Mouse (Mus musculus) hindbrain, embryonic 16.5 days (tissue): Measurements from ENCODE around the gene Cyp1a1. TPM values are rescaled to one million over a fixed set of nuclear protein-coding genes. Genes with fewer than 3 reads are reported as not detected.

ENCODE experiments used
- ATAC-seq: fragments of 200-750 bp; cut with Nextera tagmentation; 2 replicates; pipeline ENCODE4 v1.8.0; 2017; ENCODE audit warnings: moderate TSS enrichment, moderate library complexity
- H3K27ac ChIP-seq: fragments of 300-500 bp; sonication (generic); 2 replicates; pipeline ENCODE4 v1.5.1; 2014; ENCODE audit warnings: low read depth, mild to moderate bottlenecking, control low read depth, low read length, moderate library complexity
- H3K27me3 ChIP-seq: fragments of 300-500 bp; sonication (generic); replicated peaks from 2 replicates; pipeline ENCODE4 v1.6.1; 2014; ENCODE audit warnings: low read length; ENCODE audit not compliant: control insufficient read depth, insufficient read depth
- H3K36me3 ChIP-seq: fragments of 300-500 bp; sonication (generic); 2 replicates; pipeline ENCODE4 v1.6.1; 2014; ENCODE audit warnings: mild to moderate bottlenecking, low read length, moderate library complexity, mixed read lengths; ENCODE audit not compliant: control insufficient read depth, insufficient read depth
- H3K4me1 ChIP-seq: fragments of 300-500 bp; sonication (generic); 2 replicates; pipeline ENCODE4 v1.6.1; 2014; ENCODE audit warnings: low read depth, low read length; ENCODE audit not compliant: control insufficient read depth, insufficient read depth
- H3K4me2 ChIP-seq: fragments of 300-500 bp; sonication (generic); 2 replicates; pipeline ENCODE4 v1.6.1; 2014; ENCODE audit warnings: mild to moderate bottlenecking, low read length, control low read depth, moderate library complexity
- H3K4me3 ChIP-seq: fragments of 300-500 bp; sonication (generic); 2 replicates; pipeline ENCODE4 v1.5.1; 2014; ENCODE audit warnings: mild to moderate bottlenecking, low read length, control low read depth, moderate library complexity
- H3K9ac ChIP-seq: fragments of 300-500 bp; sonication (generic); 2 replicates; pipeline ENCODE4 v1.6.1; 2014; ENCODE audit warnings: low read depth, mild to moderate bottlenecking, control low read depth, low read length, moderate library complexity
- H3K9me3 ChIP-seq: fragments of 300-500 bp; sonication (generic); 2 replicates; pipeline ENCODE4 v1.6.1; 2014; ENCODE audit warnings: mild to moderate bottlenecking, low read length, moderate library complexity; ENCODE audit not compliant: control insufficient read depth
- WGBS: fragments of 180-500 bp; shearing (Covaris S2); extraction: QIAGEN DNeasy Blood & Tissue Kit; methylation state at CpG from one replicate; pipeline ENCODE4 v1.1.7; 2014; 5-methylcytosine and 5-hydroxymethylcytosine counted together
- polyA plus RNA-seq: library from polyadenylated mRNA; unstranded; fragments of >200 nt; fragmentation: Nextera tagmentation; extraction: Ambion mirVana; gene quantifications from 2 replicates; pipeline ENCODE4 v1.2.1, GENCODE M21; 2015

Gene Cyp1a1
- polyA plus RNA-seq, 1 experiment from 2014 or later, result 0.13 TPM

DNA sequence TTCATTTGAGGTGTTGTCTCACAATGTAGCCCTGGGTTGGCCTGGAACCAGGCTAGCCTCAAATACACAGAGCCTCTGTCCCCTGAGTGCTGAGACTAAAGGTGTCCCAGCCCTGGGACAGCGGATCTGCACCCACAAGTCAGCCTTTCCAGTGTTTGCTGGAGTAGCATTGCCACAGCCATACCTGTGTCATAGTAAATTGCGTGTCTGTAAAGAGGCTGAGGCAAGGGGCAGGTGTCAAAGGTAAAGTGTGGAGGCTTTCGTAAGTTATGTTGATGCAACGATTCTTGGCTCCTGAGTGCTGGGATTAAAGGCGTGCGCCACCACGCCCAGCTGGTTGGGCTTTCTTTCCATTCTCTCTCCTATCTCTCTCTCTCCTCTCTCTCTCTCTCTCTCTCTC is 23.1 kb upstream of the Cyp1a1 start:
- ATAC-seq, result no peak
- no peaks in the 10 kb centered on the region for H3K4me1 ChIP-seq
- H3K4me3 ChIP-seq, result no peak overlapping the region
- WGBS, result 71% methylated on average over 7 of the region's 7 CpGs
- no peaks in the 10 kb centered on the region for H3K27me3 ChIP-seq
- H3K27ac ChIP-seq, result no peak overlapping the region
- no peak overlapping the region for H3K9ac ChIP-seq
- H3K9me3 ChIP-seq, result no peaks in the 10 kb centered on the region
- no peak overlapping the region for H3K4me2 ChIP-seq
- H3K36me3 ChIP-seq, result no peaks in the 10 kb centered on the region

DNA sequence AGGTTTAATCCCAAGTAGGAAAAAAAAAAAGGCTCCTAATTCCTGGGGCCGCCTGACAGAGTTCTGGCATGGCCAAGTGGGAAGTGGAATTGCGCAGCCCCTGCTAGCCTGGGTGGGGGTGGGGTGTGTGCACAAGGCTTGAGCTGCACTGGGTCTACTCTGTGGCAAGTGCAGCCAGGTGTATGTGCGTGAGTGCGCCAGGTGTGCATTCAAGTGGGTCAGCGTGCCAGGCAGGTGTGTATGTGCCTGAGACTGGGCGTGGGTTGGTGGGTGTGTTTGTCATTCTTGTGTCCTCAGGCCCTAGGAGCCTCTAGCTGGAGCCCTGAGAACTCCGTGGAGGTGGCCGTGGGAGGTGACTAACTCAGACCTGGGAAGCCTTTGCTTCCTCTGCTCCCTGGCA is 21.2 kb upstream of the Cyp1a1 start:
- ATAC-seq, result no peak
- 85% methylated on average over 8 of the region's 8 CpGs for WGBS
- no peak overlapping the region for H3K27ac ChIP-seq
- H3K9ac ChIP-seq, result no peak overlapping the region
- H3K4me2 ChIP-seq, result no peak overlapping the region
- no peak overlapping the region for H3K4me3 ChIP-seq
- H3K36me3 ChIP-seq, result no peaks in the 10 kb centered on the region
- no peaks in the 10 kb centered on the region; the same call in 1 of the 2 replicates for H3K9me3 ChIP-seq
- no peaks in the 10 kb centered on the region for H3K4me1 ChIP-seq
- H3K27me3 ChIP-seq, result no peaks in the 10 kb centered on the region

DNA sequence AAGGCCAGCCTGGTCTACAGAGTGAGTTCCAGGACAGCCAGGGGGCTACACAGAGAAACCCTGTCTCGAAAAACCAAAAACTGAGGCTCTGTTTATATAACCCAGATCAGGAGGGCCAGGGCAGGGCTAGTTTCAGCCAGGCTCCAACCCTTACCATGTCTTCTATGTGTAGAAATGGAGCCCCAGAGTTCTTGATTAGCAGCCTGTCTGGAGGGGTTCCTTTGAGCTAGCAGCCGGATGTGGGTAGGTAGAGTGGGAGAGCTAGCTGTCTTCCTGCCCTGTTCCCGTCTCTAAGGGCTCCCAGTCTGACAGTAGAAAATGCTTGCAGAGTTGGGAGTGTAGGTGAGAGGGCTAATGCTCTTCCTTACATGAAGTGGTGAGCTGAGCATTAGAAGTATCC is 20.6 kb upstream of the Cyp1a1 start:
- no peaks in the 10 kb centered on the region for H3K36me3 ChIP-seq
- no peaks in the 10 kb centered on the region; the same call in 1 of the 2 replicates for H3K9me3 ChIP-seq
- no peak overlapping the region for H3K9ac ChIP-seq
- no peak overlapping the region for H3K4me3 ChIP-seq
- no peaks in the 10 kb centered on the region for H3K27me3 ChIP-seq
- no peaks in the 10 kb centered on the region for H3K4me1 ChIP-seq
- 76% methylated on average over 3 of the region's 3 CpGs for WGBS
- ATAC-seq, result no peak
- H3K4me2 ChIP-seq, result no peak overlapping the region
- H3K27ac ChIP-seq, result no peak overlapping the region

DNA sequence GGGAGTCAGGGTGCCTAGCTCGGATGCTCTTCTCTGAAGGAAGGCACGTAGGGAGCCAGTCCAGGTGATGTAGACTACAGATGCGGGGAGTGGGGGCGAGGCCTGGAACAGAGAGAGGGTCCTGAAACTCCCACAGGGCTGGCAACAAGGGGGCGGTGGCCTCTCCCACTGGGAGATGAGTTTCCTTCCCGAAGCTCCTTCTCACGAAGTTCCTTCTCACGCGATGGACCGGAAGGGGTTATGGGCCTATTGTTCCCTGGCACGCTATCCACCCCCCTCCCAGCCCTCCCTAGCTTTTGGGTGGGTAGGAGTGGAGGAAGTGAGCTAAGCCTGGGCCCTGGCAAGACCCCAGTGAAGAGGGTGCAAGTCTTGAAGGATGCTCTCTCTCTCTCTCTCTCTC is 19.9 kb upstream of the Cyp1a1 start:
- Histone ChIP-seq H3K27me3 (no peaks in the 10 kb centered on the region), H3K4me1 (no peaks in the 10 kb centered on the region), H3K4me3 (no peak overlapping the region), H3K36me3 (no peaks in the 10 kb centered on the region), H3K4me2 (no peak overlapping the region), H3K9ac (no peak overlapping the region), H3K27ac (no peak overlapping the region), H3K9me3 (no peaks in the 10 kb centered on the region; the same call in 1 of the 2 replicates)
- ATAC-seq, result no peak
- 59% methylated on average over 11 of the region's 11 CpGs for WGBS

DNA sequence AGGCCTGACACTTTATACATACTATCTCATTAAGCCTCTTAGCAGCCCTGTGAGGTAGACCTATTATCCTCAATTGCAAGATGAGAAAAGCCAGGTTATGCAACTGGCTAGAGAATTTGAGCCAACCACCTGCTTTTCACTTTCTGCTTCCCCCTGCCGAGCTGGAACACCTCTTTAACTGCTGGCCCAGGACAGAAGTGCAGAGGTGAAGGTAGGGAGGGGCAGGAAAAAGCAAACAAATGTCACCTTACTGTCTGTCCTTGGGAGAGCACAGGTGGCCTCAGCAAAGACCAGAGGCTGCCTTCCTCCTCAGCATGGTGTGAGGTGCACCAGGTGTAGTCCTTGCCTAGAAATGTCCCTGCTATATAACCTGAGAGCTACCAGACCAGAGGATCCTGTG is 19.5 kb upstream of the Cyp1a1 start:
- no peak overlapping the region for H3K9ac ChIP-seq
- H3K27me3 ChIP-seq, result no peaks in the 10 kb centered on the region
- WGBS, result 50% methylated on average over 1 of the region's 1 CpGs
- H3K27ac ChIP-seq, result no peak overlapping the region
- no peak for ATAC-seq
- H3K4me1 ChIP-seq, result no peaks in the 10 kb centered on the region
- no peak overlapping the region for H3K4me3 ChIP-seq
- no peaks in the 10 kb centered on the region; the same call in 1 of the 2 replicates for H3K9me3 ChIP-seq
- H3K4me2 ChIP-seq, result no peak overlapping the region
- no peaks in the 10 kb centered on the region for H3K36me3 ChIP-seq

DNA sequence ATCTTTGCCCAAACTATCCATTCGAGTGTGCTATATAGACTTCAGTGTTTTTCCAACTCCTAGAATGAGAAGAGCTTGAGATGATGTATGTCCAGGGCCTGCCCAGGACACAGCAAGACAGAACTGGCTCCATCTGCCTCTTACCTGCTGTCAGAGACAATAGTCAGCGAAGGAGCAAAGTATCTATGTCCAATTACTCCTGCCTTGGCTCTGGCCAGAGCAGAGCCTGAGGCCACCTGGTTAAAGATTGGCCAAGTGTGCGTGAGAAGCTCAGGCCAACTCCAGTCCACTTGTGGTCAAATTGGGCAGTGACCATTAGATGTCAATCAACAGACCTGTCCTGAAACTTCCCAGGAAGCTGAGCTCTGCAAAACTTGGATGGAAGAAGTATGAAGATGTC is 18.2 kb upstream of the Cyp1a1 start:
- no peaks in the 10 kb centered on the region for H3K4me1 ChIP-seq

DNA sequence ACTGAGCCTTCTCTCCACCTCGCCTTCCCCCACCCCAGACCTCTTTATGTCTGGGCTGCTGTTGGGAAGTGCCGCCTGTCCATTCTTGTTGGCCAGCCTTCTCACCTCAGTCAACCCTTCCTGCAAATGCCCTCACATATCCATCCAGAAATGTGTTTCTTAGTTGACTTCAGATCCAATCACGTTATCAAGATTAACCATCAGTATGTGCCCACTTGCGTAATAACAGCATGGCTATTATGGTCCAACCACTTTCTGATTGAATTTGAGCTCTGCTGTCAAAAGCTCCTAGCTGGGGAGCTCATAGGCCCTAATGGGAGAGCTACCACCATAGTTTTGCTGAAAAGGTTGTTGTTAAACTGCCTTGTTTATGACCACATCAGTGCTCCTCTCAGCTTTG is 16.7 kb upstream of the Cyp1a1 start:
- Histone ChIP-seq H3K27ac (no peak overlapping the region), H3K27me3 (no peaks in the 10 kb centered on the region), H3K9ac (no peak overlapping the region), H3K4me3 (no peak overlapping the region), H3K4me2 (no peak overlapping the region), H3K9me3 (no peaks in the 10 kb centered on the region; the same call in 1 of the 2 replicates), H3K36me3 (no peaks in the 10 kb centered on the region), H3K4me1 (no peaks in the 10 kb centered on the region)
- no peak for ATAC-seq
- WGBS, result 95% methylated on average over 4 of the region's 4 CpGs

More for the DNA sequence above, 18.2 kb upstream of the Cyp1a1 start:
- ATAC-seq, result no peak
- Histone ChIP-seq H3K27ac (no peak overlapping the region), H3K27me3 (no peaks in the 10 kb centered on the region), H3K9me3 (no peaks in the 10 kb centered on the region; the same call in 1 of the 2 replicates), H3K4me2 (no peak overlapping the region), H3K4me3 (no peak overlapping the region), H3K36me3 (no peaks in the 10 kb centered on the region), H3K9ac (no peak overlapping the region)
- 81% methylated on average over 3 of the region's 3 CpGs for WGBS

DNA sequence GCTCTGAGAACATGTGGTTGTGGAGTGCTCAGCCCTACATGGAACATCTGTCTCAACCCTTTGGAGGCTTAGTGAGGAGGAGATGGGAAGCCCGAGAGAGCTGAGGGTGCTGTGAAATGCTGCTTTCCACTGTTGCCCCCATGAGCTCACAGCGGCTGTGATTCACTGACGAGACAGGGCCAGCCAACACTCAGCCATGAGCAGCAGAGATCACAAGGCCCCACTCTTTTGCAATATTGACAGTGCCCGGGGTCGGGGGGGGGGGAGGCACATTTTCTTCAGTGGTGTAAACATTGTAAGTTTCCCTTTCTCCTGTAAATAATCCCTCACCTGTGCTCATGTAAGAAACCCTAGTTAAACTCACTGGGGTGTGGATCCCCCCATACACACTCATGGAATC is 16.2 kb upstream of the Cyp1a1 start:
- Histone ChIP-seq H3K4me3 (no peak overlapping the region), H3K4me2 (no peak overlapping the region), H3K36me3 (no peaks in the 10 kb centered on the region), H3K9me3 (no peaks in the 10 kb centered on the region; the same call in 1 of the 2 replicates), H3K9ac (no peak overlapping the region), H3K27me3 (no peaks in the 10 kb centered on the region), H3K4me1 (no peaks in the 10 kb centered on the region), H3K27ac (no peak overlapping the region)
- WGBS, result 95% methylated on average over 5 of the region's 5 CpGs
- no peak for ATAC-seq

DNA sequence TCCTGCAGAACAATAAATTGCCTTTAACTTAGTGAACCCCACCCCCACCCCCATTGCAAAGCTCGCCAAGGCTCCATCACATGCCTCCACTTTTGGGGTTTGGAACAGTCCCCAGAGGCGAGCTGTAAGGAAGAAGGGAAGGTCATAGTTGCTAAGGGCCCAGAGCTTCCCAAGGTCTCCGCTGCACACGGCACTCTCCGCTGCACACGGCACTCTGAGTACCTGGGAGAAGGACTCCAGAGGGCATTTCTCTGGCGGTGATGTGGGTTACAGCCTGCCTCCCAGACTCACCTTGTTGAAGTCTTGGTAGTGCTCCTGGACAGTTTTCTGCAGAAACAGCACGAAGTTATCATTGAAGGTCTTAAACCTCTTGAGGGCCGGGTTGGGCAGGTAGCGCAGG is 6.3 kb upstream of the Cyp1a1 start:
- Histone ChIP-seq H3K4me2 (no peak overlapping the region), H3K9ac (no peak overlapping the region), H3K27me3 (no peaks in the 10 kb centered on the region), H3K9me3 (no peaks in the 10 kb centered on the region), H3K36me3 (no peaks in the 10 kb centered on the region), H3K27ac (no peak overlapping the region), H3K4me1 (no peaks in the 10 kb centered on the region), H3K4me3 (no peak overlapping the region)
- 87% methylated on average over 10 of the region's 10 CpGs for WGBS
- ATAC-seq, result no peak

DNA sequence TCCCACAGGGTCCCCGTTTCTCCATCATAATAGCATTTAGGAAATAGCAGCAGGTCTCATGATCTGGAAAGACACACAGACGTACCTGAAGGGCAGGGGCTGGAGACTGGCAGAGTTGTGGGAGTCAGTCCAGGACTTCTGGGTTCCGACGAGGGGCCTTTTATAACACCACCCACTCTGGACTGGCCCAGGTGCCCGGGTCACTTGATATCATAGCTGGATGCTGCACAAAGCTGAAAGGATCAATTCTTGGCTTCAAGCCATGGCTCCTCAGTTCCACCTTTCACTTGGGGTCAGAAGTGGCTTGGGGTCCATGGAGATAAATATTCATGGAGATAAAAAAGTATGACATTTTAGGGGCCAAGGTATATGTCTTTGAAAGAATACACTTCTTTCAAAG is 4.2 kb upstream of the Cyp1a1 start, which contains the start of gene Cyp1a2:
Cyp1a2 (minus strand) TSS at position 184 of the 400 bp plus-strand sequence.
- H3K27ac ChIP-seq, result no peak within 1 kb of the TSS
- no peaks in the 10 kb centered on the region for H3K9me3 ChIP-seq
- H3K9ac ChIP-seq, result no peak within 1 kb of the TSS
- H3K4me1 ChIP-seq, result no peaks in the 10 kb centered on the region
- no peak within 1 kb of the TSS for H3K4me3 ChIP-seq
- H3K27me3 ChIP-seq, result no peaks in the 10 kb centered on the region
- H3K4me2 ChIP-seq, result no peak within 1 kb of the TSS
- ATAC-seq, result no peak
- WGBS, result 83% methylated on average over 5 of the region's 5 CpGs
- H3K36me3 ChIP-seq, result no peaks in the 10 kb centered on the region
